Mouse (Mus musculus) liver, adult 2 months (tissue): ENCODE measurements around the gene Ubfd1. TPM values are rescaled to one million over a fixed set of nuclear protein-coding genes. Genes with fewer than 3 reads are reported as not detected.
"Not testable (repeated sequence)": the region's sequence is repeated elsewhere in the genome, so short reads cannot be mapped to it uniquely, and the experiment has no call there.

ENCODE experiments used
- DNase-seq: peaks from one replicate; pipeline ENCODE4 v3.0.0-alpha.2; 2011; ENCODE audit warnings: low read depth, low spot score; ENCODE audit errors: extremely low read depth
- H3K27ac ChIP-seq: fragments of 200-500 bp; replicated peaks from 2 replicates; pipeline ENCODE4 v1.5.1; 2012; ENCODE audit warnings: low read depth, mild to moderate bottlenecking, control low read depth, inconsistent platforms, low read length; ENCODE audit not compliant: insufficient read depth
- H3K27me3 ChIP-seq: fragments of 200-500 bp; 2 replicates; pipeline ENCODE4 v1.6.1; 2012; ENCODE audit warnings: mild to moderate bottlenecking, moderate library complexity, low read length, inconsistent platforms; ENCODE audit not compliant: control insufficient read depth, insufficient read depth
- H3K36me3 ChIP-seq: fragments of 200-500 bp; 2 replicates; pipeline ENCODE4 v1.6.1; 2012; ENCODE audit warnings: low read length, inconsistent platforms; ENCODE audit not compliant: control insufficient read depth, insufficient read depth
- H3K4me1 ChIP-seq: fragments of 200-500 bp; 2 replicates; pipeline ENCODE4 v1.6.1; 2011; ENCODE audit warnings: low read length; ENCODE audit not compliant: control insufficient read depth, insufficient read depth
- H3K4me3 ChIP-seq: fragments of 200-500 bp; 2 replicates; pipeline ENCODE4 v1.5.1; 2011; ENCODE audit warnings: low read depth, mild to moderate bottlenecking, control low read depth, low read length, moderate library complexity; ENCODE audit not compliant: insufficient read depth
- H3K79me2 ChIP-seq: fragments of 200-500 bp; 2 replicates; pipeline ENCODE4 v1.6.1; 2012; ENCODE audit warnings: inconsistent platforms, mild to moderate bottlenecking, low read length, moderate library complexity; ENCODE audit not compliant: control insufficient read depth, insufficient read depth
- H3K9ac ChIP-seq: fragments of 200-500 bp; 2 replicates; pipeline ENCODE4 v1.6.1; 2012; ENCODE audit warnings: low read depth, mild to moderate bottlenecking, control low read depth, inconsistent platforms, low read length
- CTCF ChIP-seq: fragments of 200-500 bp; IDR thresholded peaks from 2 replicates; pipeline ENCODE4 v1.5.1; 2011; ENCODE audit warnings: low read depth, low read length, control low read depth
- POLR2A ChIP-seq: fragments of 200-500 bp; IDR thresholded peaks from 2 replicates; pipeline ENCODE4 v1.6.1; 2011; ENCODE audit warnings: low read length, control low read depth; ENCODE audit not compliant: insufficient read depth; ENCODE audit errors: extremely low read depth
- WGBS: fragments of 180-500 bp; shearing (Covaris S2); methylation state at CpG from one replicate; pipeline ENCODE4 v1.1.7; 2018; 5-methylcytosine and 5-hydroxymethylcytosine counted together
- polyA plus RNA-seq: library from polyadenylated mRNA; depleted of rRNA; stranded (reverse); fragments of >200 nt; gene quantifications from 2 replicates; pipeline ENCODE4 v1.2.3, GENCODE M21; 2012
- total RNA-seq: library from RNA; depleted of rRNA; stranded (reverse); fragments of >200 nt; gene quantifications from 2 replicates; pipeline ENCODE4 v1.2.3, GENCODE M21; 2014

Gene Ubfd1
- total and polyA plus RNA-seq, 2 experiments: 15.2 to 15.8 TPM

DNA sequence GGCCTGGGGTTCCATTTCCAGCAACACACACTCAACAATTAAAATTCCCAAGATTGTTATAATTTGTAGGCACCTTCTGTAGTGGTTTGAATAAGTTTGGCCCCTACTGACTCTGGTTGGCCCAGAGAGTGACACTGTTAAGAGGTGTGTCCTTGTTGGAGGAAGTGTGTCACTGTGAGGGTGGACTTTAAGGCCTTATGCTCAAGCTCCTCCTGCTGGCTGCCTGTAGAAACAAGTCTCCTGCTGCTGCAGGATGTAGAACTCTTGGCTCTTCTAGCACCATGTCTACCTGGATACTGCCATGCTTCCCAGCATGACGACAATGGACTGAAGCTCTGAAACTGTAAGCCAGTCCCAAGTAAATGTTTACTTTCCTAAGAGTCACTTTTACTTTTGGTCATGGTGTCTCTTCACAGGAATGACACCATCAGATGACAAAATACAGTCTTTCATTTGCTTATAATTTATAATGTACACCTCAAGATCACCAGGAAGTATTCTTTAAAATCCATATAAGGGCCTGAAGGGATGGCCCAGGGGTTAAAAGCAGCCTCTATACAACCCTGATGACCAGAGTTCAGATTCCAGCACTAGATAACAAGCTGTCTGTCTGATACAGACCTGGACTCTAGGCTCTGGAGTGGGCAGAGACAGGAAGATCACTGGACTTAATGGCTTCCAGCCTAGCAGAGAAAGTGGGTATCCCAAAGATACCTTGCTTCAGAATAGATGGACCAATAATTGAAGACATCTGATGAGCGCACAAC lies 27.8 kb downstream of the Ubfd1 start:
- TF ChIP-seq POLR2A (no peak), CTCF (peak; percentile 7; the same call in 1 of the 2 replicates)
- H3K79me2 ChIP-seq: peaks cover 13% of the 10 kb centered on the region
- no peak overlapping the region for H3K27ac ChIP-seq
- H3K4me1 ChIP-seq: peaks cover 7% of the 10 kb centered on the region; the same call in 1 of the 2 replicates
- peaks cover 71% of the 10 kb centered on the region for H3K36me3 ChIP-seq
- DNase-seq: no peak
- WGBS: 71% methylated on average over 2 of the region's 2 CpGs
- H3K4me3 ChIP-seq: no peak overlapping the region
- H3K9ac ChIP-seq: no peak overlapping the region
- H3K27me3 ChIP-seq: no peaks in the 10 kb centered on the region

DNA sequence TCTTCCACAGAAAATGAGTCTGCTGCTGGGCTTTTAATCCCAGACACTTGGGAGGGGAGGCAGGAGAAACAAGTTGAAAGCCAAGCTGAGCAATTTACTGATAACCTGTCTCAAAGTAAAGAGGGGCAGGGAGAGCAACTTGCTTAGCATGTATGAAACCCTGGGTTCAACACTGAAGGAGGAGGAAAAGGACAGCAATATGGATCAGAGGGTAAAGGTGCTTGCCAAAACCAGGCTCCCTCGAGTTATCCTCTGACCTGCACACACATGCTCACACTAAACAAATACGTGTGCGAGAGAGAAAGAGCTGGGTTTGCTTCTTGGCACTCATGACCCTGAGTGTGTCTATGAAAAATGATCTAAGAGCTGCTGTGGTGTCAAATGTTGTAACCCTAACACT lies 31.0 kb downstream of the Ubfd1 start:
- H3K27ac ChIP-seq: no peak overlapping the region
- no peaks in the 10 kb centered on the region for H3K27me3 ChIP-seq
- H3K4me3 ChIP-seq: no peak overlapping the region
- no peak for DNase-seq
- TF ChIP-seq POLR2A (no peak), CTCF (no peak)
- H3K79me2 ChIP-seq: peaks cover 26% of the 10 kb centered on the region
- peaks cover 16% of the 10 kb centered on the region for H3K4me1 ChIP-seq
- peaks cover 46% of the 10 kb centered on the region for H3K36me3 ChIP-seq
- WGBS: 43% methylated on average over 3 of the region's 3 CpGs
- no peak overlapping the region for H3K9ac ChIP-seq

DNA sequence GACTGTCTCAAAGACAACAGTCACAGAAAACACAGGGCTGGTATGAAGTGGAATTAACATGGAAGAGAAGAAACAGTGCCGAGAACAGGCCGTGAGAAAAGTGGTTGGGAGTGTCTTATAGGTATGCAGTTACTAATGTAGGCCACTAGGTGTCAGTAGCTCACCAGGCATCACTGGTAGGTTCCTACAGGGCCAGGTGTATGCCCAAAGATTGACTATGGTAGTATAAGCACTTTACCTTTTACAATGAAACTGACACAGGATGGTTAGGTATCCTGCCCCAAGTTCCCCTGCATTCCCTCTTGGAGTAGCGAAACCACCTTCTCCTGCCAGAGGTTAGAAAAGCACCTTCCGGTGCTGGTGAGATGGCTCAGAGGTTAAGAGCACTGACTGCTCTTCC lies 32.2 kb downstream of the Ubfd1 start:
- DNase-seq: peak; percentile 63
- peaks cover 26% of the 10 kb centered on the region for H3K79me2 ChIP-seq
- H3K4me1 ChIP-seq: peaks cover 16% of the 10 kb centered on the region
- H3K9ac ChIP-seq: no peak overlapping the region
- TF ChIP-seq POLR2A: no peak
- peak; percentile 69 for TF ChIP-seq CTCF
- no peak overlapping the region for H3K27ac ChIP-seq
- no peaks in the 10 kb centered on the region for H3K27me3 ChIP-seq
- no peak overlapping the region for H3K4me3 ChIP-seq
- 44% methylated on average over 4 of the region's 4 CpGs for WGBS
- H3K36me3 ChIP-seq: peaks cover 38% of the 10 kb centered on the region

DNA sequence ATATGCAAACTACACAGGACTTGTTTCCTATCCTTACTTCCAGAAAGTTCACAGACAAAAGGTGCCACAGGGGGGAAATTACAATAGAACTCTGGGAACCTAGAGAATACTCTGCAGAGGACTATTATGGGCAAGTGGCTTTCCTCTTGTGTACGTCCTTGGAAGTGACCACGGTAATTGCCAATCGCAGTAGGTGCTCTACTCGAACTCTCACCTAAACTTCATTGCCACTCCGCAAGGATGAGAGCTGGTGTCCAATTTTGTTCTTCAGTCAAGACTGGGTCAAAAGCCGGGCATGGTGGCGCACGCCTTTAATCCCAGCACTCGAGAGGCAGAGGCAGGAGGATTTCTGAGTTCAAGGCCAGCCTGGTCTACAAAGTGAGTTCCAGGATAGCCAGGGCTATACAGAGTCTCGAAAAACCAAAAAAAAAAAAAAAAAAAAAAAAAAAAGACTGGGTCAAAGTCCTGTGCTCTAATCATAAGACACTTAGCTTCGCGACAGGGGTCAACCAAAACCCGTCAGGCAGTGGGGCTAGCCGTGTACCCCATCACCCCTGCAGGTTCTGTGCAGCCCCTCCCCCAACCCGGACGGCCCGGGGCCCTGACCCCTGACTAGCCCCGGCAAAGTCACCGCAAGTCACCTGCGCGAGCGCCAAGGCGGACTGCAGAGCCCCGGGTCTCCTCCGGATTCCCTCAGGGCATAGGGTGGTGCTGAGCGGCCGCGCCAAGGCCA lies 34.2 kb downstream of the Ubfd1 start:
- Histone ChIP-seq H3K4me3 (peak overlapping the region; percentile 90), H3K36me3 (peaks cover 19% of the 10 kb centered on the region), H3K27ac (peak overlapping the region; percentile 80), H3K4me1 (peaks cover 16% of the 10 kb centered on the region), H3K79me2 (peaks cover 26% of the 10 kb centered on the region), H3K9ac (peak overlapping the region; percentile 79)
- 1% methylated on average over 25 of the region's 28 CpGs for WGBS
- not testable (repeated sequence) for H3K27me3 ChIP-seq
- peak; percentile 46 for DNase-seq

DNA sequence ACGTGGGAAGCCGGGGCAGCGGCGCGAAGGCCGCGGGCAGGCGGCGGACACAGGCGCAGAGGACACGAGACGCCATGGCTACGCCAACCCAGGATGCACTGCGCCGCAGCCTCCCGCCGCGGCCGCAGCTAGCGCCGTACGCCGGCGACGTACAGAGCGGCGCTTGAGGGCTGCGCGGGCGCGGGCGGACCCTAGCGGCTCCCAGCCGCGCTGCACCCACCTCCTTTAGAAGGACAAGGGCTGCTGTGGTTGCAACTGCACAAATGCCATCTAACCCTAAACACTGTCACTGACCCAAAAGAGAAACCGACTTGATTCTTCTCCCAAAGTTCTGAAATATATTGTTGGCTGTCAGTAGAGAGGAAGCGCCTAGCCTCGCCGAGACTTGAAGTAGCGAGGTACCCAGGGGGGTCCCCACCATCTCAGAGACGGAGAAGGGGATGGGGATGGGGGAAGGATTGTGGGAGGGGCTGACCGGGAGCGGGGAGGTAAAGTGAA lies 34.8 kb downstream of the Ubfd1 start, which contains the start of gene Ndufab1:
TSS of gene Ndufab1 (minus strand) at position 140 of the 498 bp plus-strand sequence.
- WGBS: under 1% methylated on average over 37 of the region's 43 CpGs
- peak; percentile 76 for DNase-seq
- H3K4me3 ChIP-seq: peak within 1 kb of the TSS; percentile 90
- no peaks in the 10 kb centered on the region for H3K27me3 ChIP-seq
- peaks cover 26% of the 10 kb centered on the region for H3K79me2 ChIP-seq
- H3K36me3 ChIP-seq: peaks cover 14% of the 10 kb centered on the region
- H3K27ac ChIP-seq: peak within 1 kb of the TSS; percentile 80
- TF ChIP-seq POLR2A (no peak), CTCF (peak; percentile 83)
- H3K4me1 ChIP-seq: peaks cover 16% of the 10 kb centered on the region
- H3K9ac ChIP-seq: peak within 1 kb of the TSS; percentile 79
